Mouse (Mus musculus) bone marrow, adult 2 months (tissue): ENCODE data around the gene Mgat4b. TPM values are rescaled to one million over a fixed set of nuclear protein-coding genes. Genes with fewer than 3 reads are reported as not detected.

ENCODE experiments used
- H3K27ac ChIP-seq: fragments of 200-500 bp; 2 replicates; pipeline ENCODE4 v1.5.1; 2012; ENCODE audit warnings: low read depth, mild to moderate bottlenecking, control low read depth, inconsistent platforms, low read length; ENCODE audit not compliant: control insufficient read depth, poor library complexity, insufficient read depth
- H3K4me1 ChIP-seq: fragments of 200-500 bp; 2 replicates; pipeline ENCODE4 v1.6.1; 2011; ENCODE audit warnings: low read length; ENCODE audit not compliant: control insufficient read depth, insufficient read depth
- H3K4me3 ChIP-seq: fragments of 200-500 bp; replicated peaks from 2 replicates; pipeline ENCODE3; 2011; ENCODE audit warnings: mild to moderate bottlenecking, low read depth, low read length, control low read depth; ENCODE audit not compliant: control insufficient read depth
- CTCF ChIP-seq: fragments of 200-500 bp; IDR thresholded peaks from 2 replicates; pipeline ENCODE4 v1.5.1; 2011; ENCODE audit warnings: low read length, control low read depth; ENCODE audit not compliant: control insufficient read depth, insufficient read depth
- POLR2A ChIP-seq: fragments of 200-500 bp; IDR thresholded peaks from 2 replicates; pipeline ENCODE4 v1.6.1; 2011; ENCODE audit warnings: low read depth, mild to moderate bottlenecking, control low read depth, low read length, borderline replicate concordance; ENCODE audit not compliant: control insufficient read depth
- WGBS: fragments of 180-500 bp; shearing (Covaris S2); methylation state at CpG from one replicate; pipeline ENCODE4 v1.1.7; 2018; 5-methylcytosine and 5-hydroxymethylcytosine counted together
- polyA plus RNA-seq: library from polyadenylated mRNA; stranded (reverse); fragments of >200 nt; gene quantifications from 2 replicates; pipeline ENCODE4 v1.2.4, GENCODE M21; 2011; ENCODE audit warnings: low replicate concordance; ENCODE audit not compliant: missing spikeins, insufficient read depth, insufficient read length

Gene Mgat4b
- polyA plus RNA-seq, 1 experiment, result 20.7 TPM

GRCm38 (mm10) chr11:50194793-50195192, 15.9 kb upstream of the Mgat4b start:
- TF ChIP-seq POLR2A (no peak), CTCF (no peak)
- 69% methylated on average over 4 of the region's 4 CpGs for WGBS
- H3K4me1 ChIP-seq, result no peaks in the 10 kb centered on the region
- no peak overlapping the region for H3K4me3 ChIP-seq
- no peak overlapping the region for H3K27ac ChIP-seq

GRCm38 (mm10) chr11:50197500-50197899, 13.2 kb upstream of the Mgat4b start:
- 91% methylated on average over 4 of the region's 4 CpGs for WGBS
- Histone ChIP-seq H3K4me3 (no peak overlapping the region), H3K27ac (no peak overlapping the region), H3K4me1 (no peaks in the 10 kb centered on the region)
- TF ChIP-seq POLR2A (no peak), CTCF (no peak)

- Histone ChIP-seq H3K4me1 (no peaks in the 10 kb centered on the region), H3K4me3 (no peak overlapping the region), H3K27ac (no peak overlapping the region)
- TF ChIP-seq CTCF (no peak), POLR2A (no peak)
- 87% methylated on average over 4 of the region's 5 CpGs for WGBS
Measured at GRCm38 (mm10) chr11:50198219-50198846, 12.4 kb upstream of the Mgat4b start.

GRCm38 (mm10) chr11:50198916-50199315, 11.8 kb upstream of the Mgat4b start:
- 84% methylated on average over 2 of the region's 2 CpGs for WGBS
- Histone ChIP-seq H3K4me3 (no peak overlapping the region), H3K27ac (no peak overlapping the region), H3K4me1 (no peaks in the 10 kb centered on the region)
- TF ChIP-seq POLR2A, result no peak
- no peak for TF ChIP-seq CTCF

GRCm38 (mm10) chr11:50200613-50201012, 10.1 kb upstream of the Mgat4b start:
- H3K4me3 ChIP-seq, result no peak overlapping the region
- no peaks in the 10 kb centered on the region for H3K4me1 ChIP-seq
- no peak overlapping the region for H3K27ac ChIP-seq
- WGBS, result 41% methylated on average over 8 of the region's 8 CpGs
- TF ChIP-seq CTCF (no peak), POLR2A (no peak)

GRCm38 (mm10) chr11:50201590-50201989, 9.1 kb upstream of the Mgat4b start:
- H3K4me1 ChIP-seq, result no peaks in the 10 kb centered on the region
- 93% methylated on average over 3 of the region's 3 CpGs for WGBS
- no peak overlapping the region for H3K4me3 ChIP-seq
- H3K27ac ChIP-seq, result no peak overlapping the region
- TF ChIP-seq POLR2A (no peak), CTCF (no peak)

GRCm38 (mm10) chr11:50203302-50203827, 7.3 kb upstream of the Mgat4b start:
- 89% methylated on average over 9 of the region's 9 CpGs for WGBS
- Histone ChIP-seq H3K27ac (no peak overlapping the region), H3K4me1 (no peaks in the 10 kb centered on the region), H3K4me3 (no peak overlapping the region)
- TF ChIP-seq CTCF, result no peak
- TF ChIP-seq POLR2A, result no peak

GRCm38 (mm10) chr11:50205434-50205833, 5.3 kb upstream of the Mgat4b start:
- TF ChIP-seq POLR2A (no peak), CTCF (no peak)
- Histone ChIP-seq H3K27ac (no peak overlapping the region), H3K4me3 (no peak overlapping the region), H3K4me1 (no peaks in the 10 kb centered on the region)
- WGBS, result 96% methylated on average over 3 of the region's 3 CpGs

GRCm38 (mm10) chr11:50206037-50206436, 4.7 kb upstream of the Mgat4b start:
- H3K4me1 ChIP-seq, result no peaks in the 10 kb centered on the region
- TF ChIP-seq POLR2A (no peak), CTCF (no peak)
- no peak overlapping the region for H3K4me3 ChIP-seq
- no peak overlapping the region for H3K27ac ChIP-seq
- WGBS, result 81% methylated on average over 2 of the region's 2 CpGs
